Mouse (Mus musculus) CD4-positive, CD25-positive, alpha-beta regulatory T cell, adult 2 months (primary cell): ENCODE results near the gene Tceanc2.

Experiments used
- DNase-seq: peaks from one replicate; pipeline ENCODE4 v3.0.0-alpha.2; 2012; ENCODE audit warnings: low read depth, low spot score

The Tceanc2 gene

GRCm38 (mm10) chr4:107084343-107084742 is 94.6 kb downstream of the Tceanc2 start:
- DNase-seq, result no peak
